Mouse (Mus musculus): Measurements from ENCODE around the gene Ccdc127.

GRCm38 (mm10) chr13:74363859-74364235 lies 13.7 kb downstream of the Ccdc127 start, which contains the start of gene Lrrc14b:
- TF ChIP-seq CTCF (IDR thresholded peaks at IDR 0.05; ENCODE audit: extremely low read depth, insufficient read depth, insufficient read length, insufficient replicate concordance) (no peak), POLR2A (IDR thresholded peaks at IDR 0.05; ENCODE audit: low read depth, low read length) (no peak)
